Mouse (Mus musculus) midbrain, embryonic 11.5 days (tissue): ENCODE results near the gene Uba3. TPM values are rescaled to one million over a fixed set of nuclear protein-coding genes. Genes with fewer than 3 reads are reported as not detected.

Experiments used
- ATAC-seq: fragments of 200-750 bp; cut with Nextera tagmentation; 2 replicates; pipeline ENCODE4 v1.8.0; 2017; ENCODE audit warnings: moderate TSS enrichment, moderate library complexity; ENCODE audit not compliant: low FRiP score
- DNase-seq: peaks from one replicate; pipeline ENCODE4 v3.0.0; 2015; ENCODE audit warnings: low spot score; ENCODE audit errors: missing footprints
- H3K27ac ChIP-seq: fragments of 300-500 bp; sonication (generic); 2 replicates; pipeline ENCODE4 v1.5.1; 2014; ENCODE audit warnings: low read depth, low read length
- H3K27me3 ChIP-seq: fragments of 300-500 bp; sonication (generic); 2 replicates; pipeline ENCODE4 v1.6.1; 2014; ENCODE audit warnings: mild to moderate bottlenecking, low read length, moderate library complexity, mixed read lengths; ENCODE audit not compliant: control insufficient read depth, insufficient read depth
- H3K36me3 ChIP-seq: fragments of 300-500 bp; sonication (generic); 2 replicates; pipeline ENCODE4 v1.6.1; 2014; ENCODE audit warnings: mild to moderate bottlenecking, low read length, moderate library complexity, mixed read lengths; ENCODE audit not compliant: control insufficient read depth, insufficient read depth
- H3K4me1 ChIP-seq: fragments of 300-500 bp; sonication (generic); 2 replicates; pipeline ENCODE4 v1.6.1; 2014; ENCODE audit warnings: low read length; ENCODE audit not compliant: control insufficient read depth, insufficient read depth
- H3K4me2 ChIP-seq: fragments of 300-500 bp; sonication (generic); 2 replicates; pipeline ENCODE4 v1.6.1; 2014; ENCODE audit warnings: mild to moderate bottlenecking, moderate library complexity
- H3K4me3 ChIP-seq: fragments of 300-500 bp; sonication (generic); 2 replicates; pipeline ENCODE4 v1.5.1; 2014; ENCODE audit warnings: low read depth, low read length
- H3K9ac ChIP-seq: fragments of 300-500 bp; sonication (generic); 2 replicates; pipeline ENCODE4 v1.6.1; 2014; ENCODE audit warnings: low read length
- H3K9me3 ChIP-seq: fragments of 300-500 bp; sonication (generic); 2 replicates; pipeline ENCODE4 v1.6.1; 2016; ENCODE audit warnings: low read length; ENCODE audit not compliant: control insufficient read depth
- WGBS: fragments of 180-500 bp; shearing (Covaris S2); extraction: QIAGEN DNeasy Blood & Tissue Kit; methylation state at CpG from one replicate; pipeline ENCODE4 v1.1.7; 2014; 5-methylcytosine and 5-hydroxymethylcytosine counted together
- polyA plus RNA-seq: library from polyadenylated mRNA; unstranded; fragments of >200 nt; fragmentation: Nextera tagmentation; extraction: Ambion mirVana; gene quantifications from 2 replicates; pipeline ENCODE4 v1.2.1, GENCODE M21; 2014

Uba3 gene
- polyA plus RNA-seq, 1 experiment from 2014 or later = 99.4 TPM

- Histone ChIP-seq H3K4me2 (no peak overlapping the region), H3K4me3 (no peak overlapping the region), H3K36me3 (no peaks in the 10 kb centered on the region), H3K4me1 (peaks cover 15% of the 10 kb centered on the region), H3K27ac (no peak overlapping the region), H3K27me3 (no peaks in the 10 kb centered on the region), H3K9ac (no peak overlapping the region), H3K9me3 (no peaks in the 10 kb centered on the region)
- DNase-seq (no peak), ATAC-seq (no peak)
- WGBS = 80% methylated on average over 4 of the region's 4 CpGs
These were observed 1.6 kb upstream of the Uba3 start for GRCm38 (mm10) chr6:97207085-97207484.

- DNase-seq (peak; percentile 90), ATAC-seq (peak; percentile 67)
- Histone ChIP-seq H3K4me2 (peak overlapping the region; percentile 80), H3K36me3 (no peaks in the 10 kb centered on the region), H3K27ac (peak overlapping the region; percentile 81), H3K4me1 (peaks cover 10% of the 10 kb centered on the region), H3K9me3 (no peaks in the 10 kb centered on the region), H3K4me3 (peak overlapping the region; percentile 92), H3K9ac (peak overlapping the region; percentile 98), H3K27me3 (no peaks in the 10 kb centered on the region)
- WGBS = under 1% methylated on average over 13 of the region's 16 CpGs
These were observed 495 bp downstream of the Uba3 start for GRCm38 (mm10) chr6:97204952-97205351.

GRCm38 (mm10) chr6:97204252-97204869, 1.1 kb downstream of the Uba3 start:
- DNase-seq (peak; percentile 85), ATAC-seq (no peak)
- H3K9ac ChIP-seq = peak overlapping the region; percentile 98
- H3K9me3 ChIP-seq = no peaks in the 10 kb centered on the region
- H3K27ac ChIP-seq = 0 out of 2 replicates have a peak overlapping the region, but pooled peaks have one; percentile 81
- no peaks in the 10 kb centered on the region for H3K36me3 ChIP-seq
- H3K4me3 ChIP-seq = peak overlapping the region; percentile 92
- peak overlapping the region; percentile 80 for H3K4me2 ChIP-seq
- 17% methylated on average over 9 of the region's 9 CpGs for WGBS
- H3K4me1 ChIP-seq = peaks cover 10% of the 10 kb centered on the region
- no peaks in the 10 kb centered on the region for H3K27me3 ChIP-seq

GRCm38 (mm10) chr6:97202477-97202876, 3.0 kb downstream of the Uba3 start:
- H3K36me3 ChIP-seq = peaks cover 3% of the 10 kb centered on the region; the same call in 1 of the 2 replicates
- no peaks in the 10 kb centered on the region for H3K9me3 ChIP-seq
- H3K27ac ChIP-seq = no peak overlapping the region
- ATAC-seq (no peak), DNase-seq (no peak)
- no peak overlapping the region for H3K4me3 ChIP-seq
- H3K9ac ChIP-seq = no peak overlapping the region
- 96% methylated on average over 3 of the region's 3 CpGs for WGBS
- H3K4me2 ChIP-seq = no peak overlapping the region
- no peaks in the 10 kb centered on the region for H3K27me3 ChIP-seq
- peaks cover 10% of the 10 kb centered on the region for H3K4me1 ChIP-seq

- no peak overlapping the region for H3K9ac ChIP-seq
- H3K9me3 ChIP-seq = no peaks in the 10 kb centered on the region
- no peak overlapping the region for H3K4me2 ChIP-seq
- no peaks in the 10 kb centered on the region for H3K27me3 ChIP-seq
- no peak overlapping the region for H3K27ac ChIP-seq
- 64% methylated on average over 3 of the region's 3 CpGs for WGBS
- peaks cover 12% of the 10 kb centered on the region; the same call in 1 of the 2 replicates for H3K36me3 ChIP-seq
- DNase-seq (no peak), ATAC-seq (no peak)
- H3K4me3 ChIP-seq = no peak overlapping the region
- peaks cover 10% of the 10 kb centered on the region for H3K4me1 ChIP-seq
These were observed 5.0 kb downstream of the Uba3 start for GRCm38 (mm10) chr6:97200437-97200836.

GRCm38 (mm10) chr6:97179367-97179828, 26.0 kb downstream of the Uba3 start:
- Histone ChIP-seq H3K27ac (peak overlapping the region; percentile 89), H3K4me1 (peaks cover 10% of the 10 kb centered on the region; the same call in 1 of the 2 replicates), H3K36me3 (peaks cover 6% of the 10 kb centered on the region), H3K4me3 (peak overlapping the region; percentile 53), H3K9ac (peak overlapping the region; percentile 72), H3K27me3 (no peaks in the 10 kb centered on the region), H3K4me2 (peak overlapping the region; percentile 54), H3K9me3 (no peaks in the 10 kb centered on the region)
- DNase-seq = no peak
- 11% methylated on average over 11 of the region's 11 CpGs for WGBS
- no peak for ATAC-seq

- peak within 1 kb of the TSS; percentile 54 for H3K4me2 ChIP-seq
- peaks cover 10% of the 10 kb centered on the region; the same call in 1 of the 2 replicates for H3K4me1 ChIP-seq
- no peaks in the 10 kb centered on the region for H3K27me3 ChIP-seq
- no peaks in the 10 kb centered on the region for H3K9me3 ChIP-seq
- peak within 1 kb of the TSS; percentile 53 for H3K4me3 ChIP-seq
- ATAC-seq (peak; percentile 97), DNase-seq (peak; percentile 99)
- peaks cover 6% of the 10 kb centered on the region for H3K36me3 ChIP-seq
- peak within 1 kb of the TSS; percentile 89 for H3K27ac ChIP-seq
- peak within 1 kb of the TSS; percentile 72 for H3K9ac ChIP-seq
- under 1% methylated on average over 80 of the region's 80 CpGs for WGBS
These were observed 26.7 kb downstream of the Uba3 start, which contains the start of gene Tmf1 for GRCm38 (mm10) chr6:97178491-97179366. Tmf1 (minus strand) TSS chr6:97179122.

GRCm38 (mm10) chr6:97175716-97176115, 29.7 kb downstream of the Uba3 start:
- H3K36me3 ChIP-seq = peaks cover 11% of the 10 kb centered on the region
- H3K27me3 ChIP-seq = no peaks in the 10 kb centered on the region
- no peak overlapping the region for H3K27ac ChIP-seq
- no peaks in the 10 kb centered on the region for H3K9me3 ChIP-seq
- DNase-seq (peak; percentile 73), ATAC-seq (no peak)
- no peak overlapping the region for H3K4me2 ChIP-seq
- no peak overlapping the region for H3K9ac ChIP-seq
- H3K4me1 ChIP-seq = peaks cover 10% of the 10 kb centered on the region; the same call in 1 of the 2 replicates
- WGBS = 86% methylated on average over 11 of the region's 11 CpGs
- H3K4me3 ChIP-seq = no peak overlapping the region

GRCm38 (mm10) chr6:97150156-97150555, 55.3 kb downstream of the Uba3 start:
- WGBS = 83% methylated on average over 6 of the region's 6 CpGs
- Histone ChIP-seq H3K27me3 (no peaks in the 10 kb centered on the region), H3K9ac (no peak overlapping the region), H3K4me1 (peaks cover 16% of the 10 kb centered on the region; the same call in 1 of the 2 replicates), H3K4me3 (no peak overlapping the region), H3K36me3 (no peaks in the 10 kb centered on the region), H3K9me3 (no peaks in the 10 kb centered on the region), H3K4me2 (no peak overlapping the region), H3K27ac (no peak overlapping the region)
- no peak for DNase-seq
- no peak for ATAC-seq
